Mouse (Mus musculus): ENCODE results near the gene Nnmt.
A peak's percentile ranks its signal among the peaks of the same experiment; 100 is the strongest.

DNA sequence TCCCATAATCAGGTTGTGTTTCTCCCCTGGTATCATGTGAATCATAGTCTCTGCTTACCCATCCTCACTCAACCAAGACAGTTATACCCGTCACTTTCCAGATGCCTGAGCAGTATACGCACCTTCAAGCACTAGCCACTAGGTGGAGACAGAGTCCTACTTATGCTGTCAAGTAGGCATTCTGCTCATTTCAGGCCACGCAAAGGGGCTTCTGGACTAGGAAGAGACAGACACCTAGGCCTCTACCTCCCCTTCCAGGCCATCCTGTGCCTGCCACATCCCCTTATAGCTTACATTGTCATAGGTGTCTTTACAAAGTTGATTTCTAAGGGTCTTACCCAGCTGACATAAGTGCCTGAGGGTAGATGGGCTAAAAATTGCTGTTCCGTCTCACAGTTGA is 41.3 kb upstream of the Nnmt start:
- TF ChIP-seq EP300 (IDR thresholded peaks at IDR 0.05; ENCODE audit: low read depth) (no peak), CTCF (IDR thresholded peaks at IDR 0.05; ENCODE audit: low read depth) (peak; percentile 99)

All from liver, postnatal 0 days (tissue).